Mouse (Mus musculus) T-helper 1 cell (primary cell): ENCODE results near the gene Chrna1.
"Not testable (repeated sequence)": the region's sequence is repeated elsewhere in the genome, so short reads cannot be mapped to it uniquely, and the experiment has no call there.

Experiments
- in situ Hi-C: fragments of 300-600 bp; cut with MboI, MseI; formaldehyde crosslinking; loops from one replicate; pipeline ENCODE4 v1.15.1; 2025; ENCODE audit warnings: high pct_unique_total_duplicates

Gene Chrna1

DNA sequence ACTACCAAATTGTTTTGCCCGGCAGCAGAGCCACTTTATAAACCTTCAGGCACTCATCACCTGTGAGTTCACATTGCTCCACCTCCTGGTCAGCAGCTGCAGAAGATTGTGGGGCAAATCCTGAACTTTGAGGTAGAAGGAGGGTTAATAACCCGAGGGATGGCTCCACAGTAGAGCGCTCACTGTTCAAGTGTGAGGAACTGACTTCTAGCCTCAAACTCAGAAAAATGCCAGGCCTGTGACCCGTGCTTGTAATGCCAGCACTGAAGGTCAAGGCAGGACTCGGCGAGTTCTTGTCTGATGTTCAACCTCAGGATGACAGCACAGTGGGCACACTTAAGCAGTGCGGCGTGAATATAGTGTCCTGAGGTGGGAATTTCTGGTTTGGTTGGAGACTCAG, 22.2 kb downstream of the Chrna1 start:
- in situ Hi-C loops: no loop called here

DNA sequence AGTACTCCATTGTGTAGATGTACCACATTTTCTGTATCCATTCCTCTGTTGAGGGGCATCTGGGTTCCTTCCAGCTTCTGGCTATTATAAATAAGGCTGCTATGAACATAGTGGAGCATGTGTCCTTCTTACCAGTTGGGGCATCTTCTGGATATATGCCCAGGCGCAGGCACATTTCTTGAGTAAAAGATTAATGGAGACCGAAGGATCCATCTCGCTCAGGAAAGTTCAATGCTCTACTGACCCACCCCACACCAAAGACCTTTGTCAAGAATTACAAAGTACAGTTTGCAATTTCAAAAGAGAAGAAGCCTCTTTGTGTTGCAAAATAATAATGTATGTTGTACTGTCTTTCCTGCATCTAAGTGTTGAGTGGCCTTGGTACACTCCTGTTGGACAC, 23.1 kb downstream of the Chrna1 start:
- in situ Hi-C loops: not testable (repeated sequence)

DNA sequence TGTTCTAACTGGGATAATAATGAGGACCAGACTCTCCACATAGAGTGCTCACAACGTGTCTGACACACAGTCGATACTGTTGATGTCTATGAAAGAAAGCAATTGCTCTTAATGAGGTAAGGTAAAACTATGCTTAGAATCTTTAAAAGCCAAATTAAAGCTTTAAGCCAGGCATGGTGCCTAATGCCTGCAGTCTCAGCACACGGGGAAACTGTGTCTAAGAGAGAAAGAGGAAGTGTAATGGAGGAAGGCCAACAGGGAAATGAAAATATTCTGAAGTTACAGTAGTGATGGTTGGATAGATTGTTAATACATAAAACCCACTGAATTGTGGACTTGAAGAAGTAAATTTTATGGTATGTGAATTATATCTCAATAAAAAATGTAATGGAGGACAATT, 25.7 kb downstream of the Chrna1 start:
- in situ Hi-C loops: no loop called here

DNA sequence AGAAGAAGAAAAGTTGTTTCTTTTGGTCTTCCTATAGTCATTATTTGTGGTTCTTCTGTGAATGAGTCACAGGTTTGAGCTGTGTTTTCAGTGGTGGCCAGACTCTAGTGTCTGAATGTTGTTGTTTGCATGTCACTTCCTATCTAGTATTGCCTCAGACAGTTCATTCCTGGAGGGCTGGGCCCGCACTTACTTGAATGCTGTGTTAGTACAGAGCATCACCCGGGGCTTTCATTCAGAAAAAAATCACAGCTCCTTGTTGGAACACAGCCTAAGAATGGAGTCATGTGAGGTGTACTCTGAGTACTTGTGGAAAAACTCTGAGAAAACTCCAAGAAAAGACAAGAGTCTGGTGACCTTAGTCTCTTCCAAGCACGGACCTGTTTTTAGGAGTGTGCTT, 27.2 kb downstream of the Chrna1 start:
- in situ Hi-C loops: no loop called here

DNA sequence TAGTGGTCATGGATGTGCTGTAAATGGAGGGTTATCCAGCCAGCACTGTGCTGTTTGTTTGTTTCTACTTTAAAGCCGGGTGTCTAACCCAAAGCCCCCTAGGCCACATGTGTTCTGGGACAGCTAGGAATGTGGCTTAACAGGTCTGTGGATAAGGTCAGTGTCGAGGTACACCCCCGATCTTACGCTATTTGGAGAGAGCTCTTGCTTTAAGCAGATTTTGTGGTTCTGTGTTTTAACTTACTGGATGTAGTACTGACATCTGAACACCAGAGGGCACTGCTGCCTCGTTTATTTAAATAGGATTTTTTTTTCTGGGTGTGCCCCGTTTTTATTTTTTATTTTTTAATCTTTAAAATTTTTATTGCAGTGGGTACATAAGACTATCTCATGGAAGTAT, 29.4 kb downstream of the Chrna1 start:
- in situ Hi-C loops: no loop called here

DNA sequence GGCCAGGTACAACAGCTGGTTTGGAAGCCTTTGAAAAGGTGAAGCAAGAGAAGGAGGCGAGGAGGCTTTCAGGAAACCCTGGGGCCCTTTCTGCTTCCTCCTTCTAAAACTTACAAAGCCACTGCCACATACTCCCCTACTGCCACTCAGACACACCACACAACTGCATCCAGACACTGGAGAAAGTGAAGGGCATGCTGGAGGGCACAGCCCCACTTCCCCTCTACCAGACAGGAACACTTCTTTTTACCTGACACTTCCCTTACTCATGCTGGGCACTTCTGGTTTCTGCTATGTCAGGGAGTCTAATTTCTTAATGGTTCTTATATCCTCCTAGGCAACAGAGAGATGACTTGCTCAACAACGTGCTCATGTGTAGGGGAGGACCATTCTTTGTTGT, 31.6 kb downstream of the Chrna1 start:
- in situ Hi-C loops: no loop called here

DNA sequence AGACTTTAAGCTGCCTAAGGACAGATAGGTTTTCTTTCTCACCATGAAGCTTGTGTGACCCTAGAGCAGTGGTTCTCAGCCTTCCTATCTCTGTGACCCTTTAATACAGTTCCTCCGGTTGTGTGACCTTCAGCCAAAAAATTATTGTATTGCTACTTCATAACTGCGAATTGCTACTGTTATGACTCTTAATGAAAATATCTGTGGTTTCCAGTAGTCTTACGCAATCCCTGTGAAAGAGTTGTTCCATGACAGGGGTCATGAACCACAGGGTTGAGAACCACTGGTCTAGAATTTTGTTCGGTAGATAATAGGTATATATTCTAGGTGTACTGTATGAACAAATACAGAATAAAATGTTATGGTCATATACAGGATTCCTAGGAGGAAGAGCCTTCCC, 32.9 kb downstream of the Chrna1 start:
- in situ Hi-C loops: no loop called here

DNA sequence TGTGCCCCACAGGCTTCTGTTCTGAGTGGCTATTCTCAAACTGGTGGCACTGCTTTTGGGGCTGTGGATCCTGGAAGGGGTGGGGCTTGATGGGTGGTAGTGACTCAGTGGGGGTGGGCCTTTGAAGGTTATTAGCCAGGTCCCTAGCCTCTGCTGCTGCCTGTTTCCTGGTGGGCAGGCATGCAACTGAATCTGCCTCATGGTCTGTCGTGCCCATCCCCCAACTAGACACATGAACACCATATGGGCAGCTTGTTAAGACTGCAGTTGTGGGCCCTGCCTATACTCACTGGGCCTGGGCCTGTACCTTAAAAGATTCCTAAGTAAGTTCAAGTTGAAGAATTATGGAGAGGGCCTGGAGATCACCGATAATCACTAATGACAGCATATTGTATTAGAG, 34.6 kb downstream of the Chrna1 start:
- in situ Hi-C loops: no loop called here

DNA sequence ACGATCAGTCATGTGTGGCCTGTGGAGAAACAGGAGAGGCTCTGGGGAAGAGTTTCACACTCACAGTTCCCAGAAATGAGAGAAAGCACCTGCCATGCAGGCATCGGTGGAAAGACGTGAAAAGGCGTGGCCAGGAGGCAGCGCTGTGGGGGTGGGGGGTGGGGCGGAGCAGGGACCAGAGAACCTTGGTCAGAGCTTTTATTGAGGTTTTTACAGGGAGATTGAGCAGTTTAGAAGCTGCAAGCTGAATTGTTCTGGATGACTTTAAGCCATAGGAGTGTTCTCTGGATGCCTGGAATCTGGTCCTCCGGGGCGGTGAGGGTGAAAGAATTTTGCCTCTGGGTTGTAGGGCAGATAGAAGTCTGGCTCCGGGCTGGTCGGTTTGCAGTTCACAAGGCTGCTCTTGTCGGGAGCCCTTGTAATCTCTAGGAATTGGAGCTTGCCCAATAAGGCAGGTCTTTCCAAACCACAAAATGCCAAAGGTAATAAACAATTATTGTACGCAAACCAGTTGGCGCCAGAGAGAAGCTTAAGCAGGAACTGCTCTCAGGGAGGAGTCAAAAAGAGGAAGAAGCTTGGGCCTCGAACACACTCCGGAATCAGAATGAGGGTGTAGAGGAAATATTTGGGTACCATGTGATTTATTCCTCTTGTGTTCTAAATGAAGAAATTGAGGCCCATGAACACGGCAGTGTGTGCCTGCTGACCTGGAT, 39.5 kb downstream of the Chrna1 start:
- in situ Hi-C loops: loop anchor here (5.0 kb wide), 1 partner anchor 48 kb away; no protein-coding TSS in a partner anchor

DNA sequence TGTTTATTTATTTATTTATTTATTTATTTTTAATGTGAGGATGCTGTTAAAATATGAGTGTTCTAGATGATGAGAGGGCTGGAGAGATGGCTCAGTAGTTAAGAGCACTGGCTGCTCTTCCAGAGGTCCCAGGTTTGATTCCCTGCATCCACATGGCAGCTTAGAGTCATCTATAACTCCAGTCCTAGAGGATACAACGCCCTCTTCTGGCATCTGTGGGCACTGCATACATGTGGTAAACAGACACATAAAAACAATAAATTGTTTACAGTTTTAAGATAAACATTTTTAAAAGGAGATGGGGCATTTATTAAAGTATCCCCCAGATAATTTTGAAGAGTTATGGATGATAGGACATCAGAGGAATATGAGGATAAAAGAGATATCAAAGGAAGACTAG, 40.4 kb downstream of the Chrna1 start:
- in situ Hi-C loops: loop anchor here (5.0 kb wide), 1 partner anchor 47 kb away; no protein-coding TSS in a partner anchor

DNA sequence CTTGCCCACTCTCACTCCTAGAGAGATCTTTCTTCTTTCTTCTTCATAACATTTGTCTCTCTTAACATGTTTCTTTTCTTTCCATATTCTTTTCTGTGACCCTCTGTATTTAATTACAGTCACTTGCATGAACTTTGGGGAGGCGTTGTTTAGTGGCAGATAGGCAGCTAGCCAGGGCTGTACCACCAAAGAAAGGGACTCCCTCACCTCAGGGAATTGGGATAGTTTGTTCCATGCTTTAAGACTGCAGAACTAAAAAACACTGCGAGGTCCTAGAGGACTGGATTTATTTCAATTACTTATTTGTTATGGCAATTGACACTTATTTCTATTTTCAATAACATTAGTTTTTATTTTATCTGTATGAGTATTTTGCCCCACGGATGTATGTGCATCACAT, 41.0 kb downstream of the Chrna1 start:
- in situ Hi-C loops: no loop called here

DNA sequence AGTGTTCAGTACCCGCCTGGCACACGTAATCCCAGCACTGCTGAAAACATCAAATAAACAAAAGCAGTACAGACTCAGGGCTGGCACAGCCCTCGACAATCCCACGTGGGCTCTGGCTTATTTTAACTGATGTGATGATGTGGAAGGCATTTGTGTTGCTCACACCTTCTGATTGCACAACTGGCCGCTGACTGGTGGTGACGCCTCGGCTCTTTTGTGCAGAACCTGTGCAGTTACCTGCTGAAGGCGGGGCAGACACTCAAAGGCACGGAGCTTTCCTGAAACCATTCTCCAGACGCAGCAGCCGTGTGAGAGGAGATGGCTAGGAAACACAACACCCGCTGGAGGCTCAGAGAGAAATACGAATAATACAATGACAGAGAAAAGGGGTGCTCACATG, 41.5 kb downstream of the Chrna1 start:
- in situ Hi-C loops: no loop called here

DNA sequence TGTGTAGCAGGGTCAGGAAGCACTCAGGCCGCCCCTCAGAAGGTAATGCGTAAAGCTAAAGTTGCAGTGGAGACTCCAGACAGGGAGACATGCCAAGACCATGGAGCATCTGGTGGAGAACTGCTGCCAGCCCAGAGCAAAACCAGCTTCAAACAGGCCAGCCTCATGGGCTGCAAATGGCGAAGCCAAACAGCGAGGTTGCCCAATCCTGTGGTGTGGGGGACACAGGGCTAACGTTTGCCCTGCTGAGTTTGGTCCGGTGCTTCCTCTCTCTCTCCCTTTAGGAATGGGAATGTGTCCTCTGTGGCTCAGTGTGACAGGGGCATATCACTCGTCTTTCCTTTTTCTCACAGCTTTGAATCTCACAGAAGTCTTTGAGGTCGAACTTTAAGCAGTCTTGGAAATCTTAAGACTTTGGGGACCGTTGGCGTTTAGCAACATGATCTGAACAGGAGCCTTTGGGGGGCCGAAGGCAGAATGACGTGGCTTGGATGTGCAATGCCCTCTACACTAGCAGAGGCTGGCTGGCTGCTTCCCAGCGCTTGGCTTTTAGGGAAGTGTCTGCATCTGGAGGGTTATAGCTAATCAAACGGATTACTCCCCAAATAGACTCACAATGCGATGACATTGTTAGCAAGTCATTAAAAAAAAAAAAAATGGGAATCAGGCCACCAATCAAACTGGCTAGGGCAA, 43.9 kb downstream of the Chrna1 start:
- in situ Hi-C loops: no loop called here

DNA sequence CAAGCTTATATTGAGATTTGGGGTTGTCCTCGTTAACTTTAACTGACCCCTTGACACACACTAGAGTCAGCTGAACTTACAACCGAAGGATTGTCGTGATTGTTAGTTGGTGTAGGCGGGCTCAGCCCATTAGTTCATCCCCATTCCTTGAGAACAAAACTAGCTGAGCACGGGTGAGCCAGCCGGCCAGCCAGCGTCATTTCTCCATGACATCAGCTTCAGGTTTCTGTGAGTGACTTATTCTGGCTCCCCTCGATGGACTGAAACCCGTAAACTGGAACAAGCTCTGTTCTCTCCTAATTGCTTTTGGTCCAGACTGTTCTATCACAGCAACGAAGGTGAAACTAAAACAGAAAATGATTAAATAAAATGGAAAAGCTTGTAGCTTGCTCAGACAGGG, 45.4 kb downstream of the Chrna1 start:
- in situ Hi-C loops: no loop called here

DNA sequence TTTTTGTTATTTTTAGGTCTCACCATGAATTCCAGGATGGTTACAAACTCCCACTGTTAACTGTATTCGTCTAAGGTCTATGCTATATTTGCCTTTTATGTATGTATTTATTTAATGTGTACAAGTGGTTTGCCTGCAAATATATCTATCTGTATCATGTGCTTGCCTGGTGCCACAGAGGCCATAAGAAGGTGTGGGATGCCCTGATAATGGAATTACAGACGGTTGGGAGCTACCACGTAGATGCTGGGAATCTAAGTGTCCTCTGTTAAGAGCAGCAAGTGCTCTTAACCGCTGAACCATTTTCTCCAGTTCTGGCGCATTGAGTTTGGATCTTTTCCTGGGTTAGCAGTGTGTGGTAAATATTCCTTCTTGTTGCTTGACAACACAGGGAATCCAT, 49.7 kb downstream of the Chrna1 start:
- in situ Hi-C loops: no loop called here

DNA sequence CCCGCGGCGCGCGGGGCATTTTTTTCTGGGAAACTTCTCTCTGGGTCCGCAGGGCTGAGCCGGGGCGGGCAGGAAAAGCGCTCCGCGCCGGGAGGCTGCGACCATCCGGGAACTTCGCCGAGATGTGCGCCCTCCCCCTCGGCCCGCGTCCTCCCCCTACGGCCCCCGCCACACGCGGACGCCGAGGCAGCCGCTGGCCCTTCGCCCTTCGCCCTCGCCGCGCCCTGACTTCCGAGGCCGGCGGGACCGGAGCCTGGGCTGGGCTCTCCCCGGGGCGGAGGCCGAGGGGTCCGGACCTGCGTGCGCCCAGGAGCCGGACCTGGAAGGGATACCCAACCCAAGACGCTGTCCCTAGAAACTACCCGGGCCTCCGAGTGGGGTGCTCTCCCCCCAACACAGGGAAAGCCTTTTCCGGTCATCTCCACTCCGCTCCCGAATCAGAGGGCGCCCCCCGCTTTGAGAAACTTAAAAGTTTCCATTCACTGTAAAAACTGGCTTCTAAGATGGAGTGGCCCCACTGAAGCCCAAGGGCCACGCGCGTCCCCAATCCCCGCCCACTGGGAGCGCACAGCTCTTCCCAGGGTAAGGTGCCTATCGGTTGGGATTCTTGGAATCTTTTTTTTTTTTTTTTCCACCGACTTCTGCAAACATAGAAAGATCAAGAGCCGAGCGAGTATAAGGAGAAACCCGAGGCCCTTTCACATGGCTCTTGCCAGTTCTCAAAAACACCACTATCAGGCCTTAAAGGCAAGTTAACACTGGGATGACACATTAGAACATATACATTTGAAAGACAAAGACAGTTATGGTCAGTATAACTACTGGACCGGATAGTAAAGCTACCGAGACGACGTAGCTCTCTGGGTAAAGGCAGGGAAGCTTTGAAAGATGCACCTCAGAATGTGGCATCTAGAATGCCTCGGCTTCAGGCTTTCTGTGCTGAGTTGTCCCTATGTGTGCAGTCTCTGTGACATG, 50.5 kb downstream of the Chrna1 start, which contains the start of gene Wipf1:
TSS of gene Wipf1 (minus strand) at position 379 of the 975 bp plus-strand sequence.
- in situ Hi-C loops: no loop called here

DNA sequence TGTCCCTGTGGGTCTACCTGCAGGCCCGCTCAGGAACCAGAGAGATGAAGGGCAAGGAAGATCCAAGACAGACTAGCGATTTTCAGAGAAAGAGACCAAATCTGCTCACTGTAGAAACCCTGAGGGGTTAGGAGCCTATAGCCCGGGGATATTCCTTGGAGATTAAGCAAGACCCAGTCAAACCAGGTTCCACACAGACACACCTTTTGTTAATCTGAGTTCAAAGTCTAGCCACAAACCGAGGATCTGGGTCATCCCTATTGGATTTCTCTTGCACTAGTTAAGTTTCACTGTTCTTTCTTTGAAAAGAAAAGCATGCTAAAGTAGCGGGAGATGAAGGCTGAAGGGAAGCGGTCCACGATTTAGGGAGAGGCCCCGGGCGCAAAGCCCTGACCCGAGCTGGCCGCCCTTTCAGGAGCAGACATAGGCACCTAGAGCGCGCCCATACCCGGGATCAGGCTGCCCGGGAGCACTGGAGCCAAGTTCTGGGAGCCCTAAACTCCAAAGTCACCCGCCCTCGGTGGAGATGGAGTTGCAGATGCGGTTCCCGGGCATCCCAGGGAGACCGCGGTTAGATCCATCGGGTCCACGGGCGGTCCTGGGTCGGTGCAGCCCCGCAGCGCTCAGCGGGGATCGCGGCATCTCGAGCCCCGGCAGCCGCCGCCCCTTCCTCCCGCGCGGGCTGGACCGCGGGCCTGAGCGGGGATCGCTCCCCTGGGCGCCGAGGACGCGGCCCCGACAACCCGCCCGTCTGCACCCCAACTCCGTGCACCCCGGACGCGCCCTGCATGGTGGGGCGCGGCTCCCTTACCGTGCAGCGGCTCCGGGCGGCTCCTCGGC, 51.4 kb downstream of the Chrna1 start:
- in situ Hi-C loops: no loop called here

DNA sequence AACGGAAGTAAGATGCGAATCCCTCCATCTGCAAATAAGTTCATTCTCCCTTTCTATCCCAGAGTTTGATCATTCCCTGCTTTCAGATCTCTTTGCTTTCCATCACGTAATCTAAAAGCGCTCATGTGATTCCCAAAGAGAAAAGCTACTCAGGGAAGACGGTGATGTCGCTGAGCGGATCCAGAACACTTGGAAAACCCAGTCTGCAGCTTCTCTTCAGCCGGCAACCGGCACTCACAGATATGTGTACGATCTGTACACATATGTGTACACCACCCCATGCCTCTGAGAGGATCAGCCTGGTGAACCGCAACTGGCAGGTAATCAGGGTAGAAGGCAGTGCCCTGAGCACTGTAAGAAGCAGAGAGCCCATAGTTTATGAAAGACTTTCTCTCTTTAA, 52.2 kb downstream of the Chrna1 start:
- in situ Hi-C loops: no loop called here

DNA sequence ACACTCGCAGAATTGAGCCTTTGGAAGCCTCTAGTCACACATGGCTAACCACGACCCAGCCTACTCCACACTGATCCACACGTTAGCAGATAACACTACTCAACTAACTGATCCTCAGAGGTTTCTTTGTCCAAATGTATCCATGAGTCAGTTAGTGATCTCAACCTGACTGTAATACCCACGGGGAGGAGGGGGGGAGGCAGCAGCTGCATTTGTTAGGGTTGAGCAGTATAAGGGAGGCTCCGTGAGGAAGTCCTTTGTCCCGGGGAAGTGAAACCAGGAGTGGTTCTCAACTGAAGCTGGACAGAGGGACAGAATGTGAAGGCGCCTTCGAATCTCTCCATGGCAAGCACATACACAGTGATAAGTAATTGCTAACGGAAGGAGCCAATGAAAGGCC, 53.4 kb downstream of the Chrna1 start:
- in situ Hi-C loops: no loop called here

DNA sequence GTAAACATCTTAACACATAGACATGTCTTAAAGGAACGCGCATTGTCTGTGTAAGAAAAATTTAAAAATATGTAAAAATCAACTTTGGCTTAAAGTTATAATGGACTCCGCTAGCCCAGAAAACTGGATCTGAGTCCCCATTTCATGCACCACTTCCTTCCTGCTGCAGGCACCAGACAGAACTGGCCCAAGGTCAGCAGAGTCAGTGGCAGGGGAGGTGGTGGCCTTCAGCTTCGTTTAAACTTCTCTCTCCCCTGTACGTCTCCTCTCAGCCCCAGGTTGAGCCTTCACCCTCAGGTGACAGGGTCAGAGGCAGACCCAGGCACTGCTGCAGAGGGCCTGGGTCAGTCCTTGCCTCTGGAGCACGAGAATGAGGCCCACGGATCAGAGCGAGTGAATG, 57.2 kb downstream of the Chrna1 start:
- in situ Hi-C loops: no loop called here

DNA sequence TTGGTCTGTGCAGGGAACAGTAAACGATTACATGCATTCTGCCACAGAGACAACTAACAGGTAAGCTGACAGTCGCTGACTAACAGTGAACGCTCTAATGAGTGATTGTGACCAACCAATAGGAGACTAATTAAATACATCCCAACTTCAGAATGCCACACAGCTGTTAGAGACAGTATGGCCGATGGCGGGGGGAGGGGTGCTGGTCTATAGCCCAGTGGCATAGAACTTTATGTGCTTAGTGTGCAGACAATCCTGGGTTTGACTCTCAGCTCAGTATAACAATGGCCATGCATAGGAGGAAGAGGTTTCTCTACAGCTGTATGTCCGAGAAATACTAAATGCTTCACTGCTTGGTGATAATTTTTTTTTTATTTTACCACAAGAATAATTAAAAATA, 57.8 kb downstream of the Chrna1 start:
- in situ Hi-C loops: no loop called here
